Mouse (Mus musculus) embryonic stem cell, embryonic (primary cell): ENCODE data around the gene 2010111I01Rik.
"Not testable (repeated sequence)": the region's sequence is repeated elsewhere in the genome, so short reads cannot be mapped to it uniquely, and the experiment has no call there.

Experiments
- CTCF ChIA-PET, 4 experiments: fragments of 300-600 bp in 2 of 4; fragments of 350-600 bp in 2 of 4; sonication (Branson Sonifier 250); formaldehyde crosslinking; loops; one replicate each; lab custom pipeline; 2022; ENCODE audit warnings: inconsistent platforms in 2 of 4; lab: Charles Lee
- POLR2A ChIA-PET, 4 experiments: fragments of 300-600 bp in 2 of 4; fragments of 350-600 bp in 2 of 4; sonication (Branson Sonifier 250); formaldehyde crosslinking; loops; one replicate each; lab custom pipeline; 2022; ENCODE audit warnings: antibody characterized with exemption in 4 of 4, inconsistent platforms in 1 of 4; lab: Charles Lee

2010111I01Rik gene

DNA sequence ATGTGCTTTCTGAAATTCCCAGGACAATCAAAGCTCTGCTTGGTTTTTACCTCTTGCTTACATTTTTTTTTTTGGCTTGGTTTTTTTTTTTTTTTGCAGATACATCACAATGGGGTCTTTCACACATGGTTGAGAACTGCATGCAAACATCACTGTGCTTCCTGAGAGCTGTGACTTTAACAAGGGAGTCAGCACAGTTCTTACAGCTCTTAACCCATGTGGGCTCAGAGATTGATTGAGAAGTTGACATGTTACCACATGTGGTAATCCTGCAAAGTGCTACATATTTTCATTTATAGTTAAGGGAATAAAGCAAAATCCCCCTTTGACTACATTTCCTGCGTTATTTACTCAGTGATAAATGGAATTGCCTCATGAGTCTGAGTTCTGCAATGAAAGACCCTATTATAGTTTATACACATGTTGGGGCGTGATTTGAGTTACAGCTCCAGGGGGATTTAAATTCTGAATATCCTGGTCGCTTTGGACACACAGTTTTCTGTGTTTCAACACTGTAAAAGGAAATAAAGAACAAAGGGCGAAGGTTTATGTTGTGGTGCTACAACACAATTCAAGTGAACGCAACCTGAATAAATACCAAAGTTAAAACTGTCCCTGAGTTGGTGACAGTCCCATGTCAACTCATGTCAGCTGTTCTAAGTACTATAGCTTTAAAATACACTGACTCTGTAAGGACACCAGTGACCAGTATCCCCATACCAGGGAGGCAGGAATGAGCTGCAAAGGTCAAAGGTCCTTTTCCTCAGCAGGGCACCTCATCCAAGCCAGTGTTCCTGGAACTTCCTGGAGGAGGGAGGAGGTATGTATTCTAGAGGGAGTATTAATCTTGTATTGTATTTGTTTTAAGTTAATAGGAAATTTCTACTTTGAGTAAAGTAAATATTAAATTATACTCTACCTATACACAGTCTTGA is 29.1 kb downstream of the 2010111I01Rik start:
- ChIA-PET POLR2A (interaction anchor here in 1 of 4 experiments (0.6 kb wide), 1 partner anchor 858 kb away, joined by 3 read pairs; no protein-coding TSS in a partner anchor), CTCF (no interaction called here)

DNA sequence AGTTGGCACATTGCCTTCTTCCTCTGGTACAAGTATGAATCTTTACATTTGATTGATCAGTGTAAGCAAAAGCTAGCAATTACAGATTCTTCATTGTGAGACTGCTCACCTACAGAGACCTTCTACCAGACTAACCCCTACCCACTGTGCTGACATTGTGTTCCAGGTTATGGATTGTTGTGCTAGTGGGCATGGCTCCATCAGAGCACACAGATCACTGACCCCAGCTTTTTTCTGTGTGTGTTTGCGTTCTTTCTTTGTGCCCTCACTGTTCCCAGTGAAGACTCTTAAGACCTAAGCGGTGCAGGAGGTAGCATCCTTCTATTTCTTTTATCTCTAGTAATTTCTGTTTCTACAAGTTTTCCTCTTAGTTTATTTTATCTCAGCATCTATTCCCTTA is 32.1 kb downstream of the 2010111I01Rik start:
- POLR2A ChIA-PET, result no interaction called here

DNA sequence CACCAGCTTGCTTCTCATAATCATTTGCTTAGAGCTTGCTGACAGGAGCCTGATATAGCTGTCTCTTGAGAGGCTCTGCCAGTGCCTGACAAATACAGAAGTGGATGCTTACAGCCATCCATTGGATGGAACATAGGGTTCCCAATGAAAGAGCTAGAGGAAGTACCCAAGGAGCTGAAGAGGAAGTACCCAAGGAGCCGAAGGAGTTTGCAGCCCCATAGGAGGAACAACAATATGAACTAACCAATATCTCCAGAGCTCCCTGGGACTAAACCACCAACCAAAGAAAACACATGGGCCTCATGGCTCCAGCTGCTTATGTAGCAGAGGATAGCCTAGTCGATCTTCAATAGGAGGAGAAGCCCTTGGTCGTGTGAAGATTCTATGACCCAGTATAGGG is 42.8 kb downstream of the 2010111I01Rik start:
- POLR2A ChIA-PET, CTCF ChIA-PET: not testable (repeated sequence)

More for the DNA sequence above, 32.1 kb downstream of the 2010111I01Rik start:
- CTCF ChIA-PET, result interaction anchor here in 1 of 4 experiments (0.6 kb wide), 1 partner anchor 916 kb away, joined by 4 read pairs; no protein-coding TSS in a partner anchor

DNA sequence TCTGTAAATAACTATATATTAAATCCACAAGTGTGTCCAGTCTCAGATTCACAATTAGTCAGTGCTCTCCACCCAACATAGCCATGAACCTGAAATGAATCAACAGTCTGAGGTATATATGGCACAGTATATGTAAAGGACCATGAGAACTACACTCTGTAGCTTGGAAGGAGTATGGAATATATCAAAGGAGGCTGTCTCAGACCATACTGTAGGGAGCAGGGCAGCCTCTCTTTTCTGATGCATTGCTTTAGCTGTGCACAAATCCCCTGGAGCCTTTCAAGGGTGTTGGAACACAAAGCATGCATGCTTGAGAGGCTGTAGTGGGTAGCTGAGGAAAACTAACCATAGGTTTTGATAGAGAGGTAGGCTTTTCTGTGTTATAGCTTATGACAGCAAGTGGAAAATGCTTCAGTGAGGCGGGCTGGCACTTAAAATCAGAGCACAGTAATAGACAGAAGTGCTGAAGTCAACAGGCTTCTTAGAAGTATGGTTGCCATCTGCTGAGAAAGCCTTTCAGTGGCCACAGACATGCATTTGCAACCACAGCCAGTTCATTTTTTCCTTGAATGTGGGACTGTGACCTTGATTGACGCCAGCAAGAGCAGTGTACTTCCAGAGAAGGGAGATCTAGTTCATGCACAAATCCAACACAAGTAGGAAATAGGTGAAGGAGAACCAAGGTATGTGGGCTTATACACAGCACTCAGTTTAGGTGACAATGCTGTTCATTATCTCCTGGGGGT is 45.8 kb downstream of the 2010111I01Rik start:
- POLR2A ChIA-PET, result no interaction called here
- CTCF ChIA-PET, result interaction anchor here in 1 of 4 experiments (0.5 kb wide), 1 partner anchor 156 kb away, joined by 3 read pairs; no protein-coding TSS in a partner anchor

DNA sequence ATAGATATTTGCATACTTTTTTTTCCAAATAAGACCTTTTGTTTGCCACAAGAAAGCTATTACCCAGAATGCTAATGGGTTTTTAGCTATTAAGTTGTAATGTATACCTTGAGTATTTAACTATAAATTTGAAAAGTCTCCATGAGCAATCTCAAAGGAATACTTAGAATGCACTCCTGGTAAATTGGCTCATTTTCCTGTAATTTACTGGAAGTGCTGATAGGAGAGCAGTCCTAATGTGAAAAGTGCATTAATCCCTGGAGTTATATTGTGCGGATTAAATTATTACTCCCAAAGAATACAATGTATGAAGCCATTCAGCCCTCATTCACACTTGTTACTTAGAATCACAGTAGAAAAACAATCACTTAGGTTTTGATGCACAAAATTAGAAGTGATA is 49.7 kb downstream of the 2010111I01Rik start:
- CTCF ChIA-PET, result no interaction called here
- POLR2A ChIA-PET, result no interaction called here

DNA sequence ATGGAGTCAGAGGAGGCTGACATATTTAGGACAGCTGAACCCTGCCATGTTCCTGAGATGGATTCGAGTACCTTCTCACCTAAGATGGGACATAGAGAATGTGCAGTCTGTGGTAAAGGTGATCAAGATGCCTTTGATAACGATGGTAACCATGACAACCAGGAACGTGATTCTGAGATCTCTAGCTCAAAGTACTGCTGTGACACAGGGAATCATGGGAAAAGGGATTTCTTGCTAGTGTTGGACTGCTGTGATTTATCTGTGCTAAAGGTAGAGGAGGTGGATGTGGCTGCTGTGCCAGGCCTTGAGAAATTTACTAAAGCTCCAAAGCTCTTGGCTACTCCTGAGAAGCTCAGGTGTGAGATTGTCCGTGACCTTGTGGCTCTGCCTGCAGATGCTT is 50.7 kb downstream of the 2010111I01Rik start:
- POLR2A ChIA-PET, result interaction anchor here in 1 of 4 experiments (0.6 kb wide), 1 partner anchor 160 kb away, joined by 3 read pairs; no protein-coding TSS in a partner anchor

DNA sequence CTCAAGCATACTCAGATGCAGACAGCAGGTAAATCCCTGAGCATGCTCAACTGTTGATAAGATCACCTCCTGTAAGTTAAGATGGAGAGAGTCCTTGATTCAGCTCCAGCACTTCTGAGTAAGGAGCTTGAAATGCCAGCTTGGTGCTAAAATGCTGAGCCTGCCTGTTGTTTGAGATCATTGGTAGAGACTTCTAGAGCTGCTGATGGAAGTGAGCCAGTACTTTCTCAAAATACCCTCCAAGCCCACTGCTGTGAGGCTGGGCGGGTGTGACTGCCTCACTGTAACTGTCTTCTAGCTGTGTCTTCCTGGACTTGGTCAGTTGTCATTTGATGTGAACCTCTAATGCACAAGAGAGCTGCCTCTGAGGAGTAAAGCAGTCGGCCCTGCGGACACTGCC is 51.4 kb downstream of the 2010111I01Rik start:
- ChIA-PET CTCF (interaction anchor here in 2 of 4 experiments (0.6 to 1.3 kb wide), 2 partner anchors 89 to 97 kb away, joined by 3 to 10 read pairs; no protein-coding TSS in a partner anchor), POLR2A (no interaction called here)

More for the DNA sequence above, 50.7 kb downstream of the 2010111I01Rik start:
- CTCF ChIA-PET, result interaction anchor here in 2 of 4 experiments (0.6 to 1.3 kb wide), 2 partner anchors 89 to 96 kb away, joined by 3 to 10 read pairs; no protein-coding TSS in a partner anchor

DNA sequence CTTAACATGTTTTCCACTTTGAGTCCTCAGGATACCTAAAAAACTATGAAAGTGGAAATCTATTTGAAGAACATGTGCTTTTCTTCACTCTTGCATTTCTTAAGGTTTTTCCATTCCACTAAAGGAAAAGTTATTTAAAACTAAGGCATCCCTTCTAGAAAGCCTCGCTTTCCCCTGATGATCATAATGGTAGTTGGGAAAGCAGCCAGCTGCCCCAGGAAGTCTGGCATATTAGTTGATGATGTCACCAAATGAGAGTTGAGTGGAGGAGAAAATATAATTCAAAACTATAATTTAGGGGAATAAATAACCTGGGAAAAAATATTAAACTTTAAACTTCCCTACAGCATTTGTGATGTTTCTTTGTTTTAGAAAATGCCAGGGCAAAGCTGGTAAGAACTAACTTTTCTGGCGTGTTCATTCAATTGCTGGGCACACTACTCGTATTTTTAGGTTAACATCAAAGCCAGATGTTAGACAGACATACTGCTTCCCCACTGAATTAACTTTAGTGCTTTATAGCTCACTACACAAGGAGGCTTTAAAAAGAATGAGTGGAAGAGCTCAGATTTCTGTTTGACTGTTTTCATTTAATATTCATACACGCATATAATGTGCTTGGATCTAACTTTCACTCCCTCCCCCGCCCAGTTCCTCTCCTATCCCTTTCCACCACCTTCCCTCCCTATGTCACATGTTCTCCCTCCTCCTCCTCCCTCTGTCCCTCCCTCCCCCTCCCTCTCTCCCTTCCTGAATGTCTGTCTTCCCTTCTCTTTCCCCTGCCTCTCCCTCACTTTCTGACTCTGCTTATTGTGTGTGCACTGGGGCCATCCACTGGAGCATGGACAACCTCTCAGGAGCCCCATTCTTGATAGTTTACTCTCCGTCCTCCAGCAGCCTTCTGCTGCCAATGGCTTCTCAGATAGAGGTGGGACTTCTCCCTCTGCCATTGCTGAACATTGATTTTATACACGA is 58.8 kb downstream of the 2010111I01Rik start:
- ChIA-PET POLR2A (no interaction called here), CTCF (no interaction called here)

DNA sequence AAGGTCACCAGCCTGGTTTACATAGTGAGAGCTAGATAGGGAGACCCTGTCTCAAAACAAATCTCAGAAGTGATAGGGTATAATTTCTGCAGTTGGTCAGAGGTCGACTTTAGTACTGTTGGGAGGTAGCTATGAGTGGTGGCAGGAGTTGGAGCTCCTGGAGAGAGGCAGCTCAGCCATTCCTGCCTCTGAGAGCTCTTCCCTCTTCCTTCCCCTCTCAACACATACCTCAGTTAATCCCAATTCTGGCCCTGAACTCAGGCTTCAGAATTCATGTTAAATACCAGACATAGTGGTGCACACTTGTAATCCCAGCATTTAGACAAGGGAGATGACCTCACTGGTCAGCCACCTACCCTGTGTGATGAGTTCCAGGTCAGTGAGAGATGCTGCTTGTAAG is 65.3 kb downstream of the 2010111I01Rik start:
- POLR2A ChIA-PET, result interaction anchor here in 1 of 4 experiments (1.5 kb wide), 1 partner anchor 283 kb away, joined by 6 read pairs; no protein-coding TSS in a partner anchor
- CTCF ChIA-PET, result interaction anchor here in 1 of 4 experiments (0.6 kb wide), 1 partner anchor 746 kb away, joined by 3 read pairs; no protein-coding TSS in a partner anchor

DNA sequence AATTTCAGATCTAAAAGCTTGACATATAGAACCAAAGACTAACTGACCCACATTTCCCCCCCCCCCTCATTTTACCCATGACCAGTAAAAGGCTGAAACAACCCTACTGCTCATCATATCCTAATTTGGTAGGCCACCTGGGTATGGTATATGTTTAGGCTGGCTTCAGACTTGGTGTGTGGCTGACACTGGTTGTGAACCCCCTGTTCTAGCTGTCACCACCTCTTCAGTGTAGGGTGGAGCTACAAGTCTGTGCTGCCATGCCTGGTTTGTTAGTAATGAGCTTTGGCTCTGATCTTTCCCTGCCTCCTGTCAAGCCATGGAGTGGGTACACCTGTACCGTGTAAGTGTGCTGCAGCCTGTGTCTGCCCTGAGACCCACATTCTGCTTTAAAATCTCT is 66.6 kb downstream of the 2010111I01Rik start:
- POLR2A ChIA-PET, result interaction anchor here in 1 of 4 experiments (0.6 to 1.5 kb wide), 2 partner anchors 281 to 566 kb away, joined by 4 to 6 read pairs; no protein-coding TSS in a partner anchor
- CTCF ChIA-PET, result no interaction called here

DNA sequence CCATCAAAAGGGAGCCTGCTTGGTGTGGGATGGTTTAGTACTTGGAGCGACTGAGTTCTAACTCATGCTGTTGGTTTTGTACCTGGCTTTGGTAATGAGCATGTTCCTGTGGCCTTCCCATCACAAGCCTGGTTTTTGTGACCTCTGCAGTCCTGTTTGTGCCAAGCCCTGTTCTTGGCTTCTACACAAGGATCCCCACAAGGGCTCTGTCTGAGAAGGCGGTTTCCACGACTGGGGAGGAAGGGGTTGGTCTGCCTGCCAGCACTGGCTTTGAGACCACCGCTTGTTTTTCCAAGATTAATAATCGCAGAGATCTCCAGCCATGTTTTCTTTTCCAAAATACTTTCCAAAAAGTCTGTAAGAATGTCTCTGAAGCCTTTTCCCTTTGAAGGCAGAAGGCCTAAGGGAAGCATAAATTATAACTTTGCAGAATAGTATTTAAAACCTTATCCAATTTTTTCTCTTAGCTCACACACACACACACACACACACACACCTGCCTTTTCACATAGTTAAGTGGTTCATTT is 67.7 kb downstream of the 2010111I01Rik start:
- CTCF ChIA-PET, result no interaction called here
- POLR2A ChIA-PET, result interaction anchor here in 3 of 4 experiments (0.5 to 0.9 kb wide), 3 partner anchors 140 to 509 kb away, joined by 3 to 6 read pairs (median 3); no protein-coding TSS in a partner anchor

DNA sequence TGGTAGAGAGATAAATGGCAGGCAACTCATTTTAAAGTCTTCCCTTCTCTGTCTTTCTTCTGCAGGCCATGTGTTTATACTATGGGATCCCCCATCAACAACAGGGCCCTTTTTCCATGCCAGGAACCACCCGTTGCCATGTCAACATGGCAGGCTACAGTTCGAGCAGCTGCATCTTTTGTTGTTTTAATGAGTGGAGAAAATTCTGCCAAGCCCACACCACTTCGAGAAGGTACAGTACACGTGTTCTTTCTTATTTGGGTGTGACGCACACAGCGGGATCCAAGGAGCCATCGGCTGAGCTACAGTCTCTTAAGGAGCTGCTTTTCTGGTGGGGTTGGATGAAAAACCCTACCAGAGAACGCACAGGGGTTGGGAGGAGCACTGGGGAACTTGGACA is 68.3 kb downstream of the 2010111I01Rik start:
- CTCF ChIA-PET, result no interaction called here
- POLR2A ChIA-PET, result interaction anchor here in 2 of 4 experiments (0.5 to 0.9 kb wide), 2 partner anchors 139 to 303 kb away, joined by 3 read pairs; no protein-coding TSS in a partner anchor

DNA sequence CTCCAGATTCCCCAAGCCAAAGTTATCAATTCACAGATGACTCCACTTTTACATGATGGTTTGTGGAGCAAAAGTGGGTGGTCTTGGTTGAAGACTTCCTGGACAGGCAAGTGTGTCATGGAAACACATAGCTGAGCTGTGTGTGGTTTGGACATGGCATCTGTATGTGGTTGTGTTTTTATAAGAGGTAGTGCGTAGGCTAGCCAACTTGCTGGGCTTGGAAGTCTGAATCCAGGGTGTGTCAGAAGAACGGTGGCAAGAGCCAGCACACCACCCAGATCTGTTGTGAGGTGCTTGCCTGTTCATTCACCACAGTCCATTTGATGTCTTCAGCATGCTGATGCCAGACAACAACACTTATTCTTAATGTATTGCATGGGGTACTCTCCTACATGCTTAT is 68.7 kb downstream of the 2010111I01Rik start:
- POLR2A ChIA-PET, result no interaction called here
- CTCF ChIA-PET, result no interaction called here

DNA sequence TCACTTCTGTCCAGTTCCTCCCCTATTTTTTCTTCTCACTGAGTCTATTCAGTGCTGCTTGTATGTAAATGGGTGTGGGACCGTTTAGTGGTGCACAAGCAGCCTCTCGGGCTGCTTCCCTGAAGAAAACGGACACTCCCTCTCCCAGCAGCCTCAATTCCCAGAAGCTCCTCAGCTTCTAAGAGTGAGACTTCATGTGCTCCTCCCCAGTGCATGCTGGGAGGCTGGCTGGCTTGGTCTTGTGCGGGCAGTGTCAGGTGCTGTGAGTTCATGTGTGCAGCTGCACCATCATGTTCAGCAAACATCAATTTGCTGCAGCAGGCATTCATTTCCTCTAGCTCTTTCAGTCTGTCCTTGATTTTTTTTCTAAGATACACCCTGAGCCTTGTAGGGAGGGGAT is 70.0 kb downstream of the 2010111I01Rik start:
- ChIA-PET CTCF (interaction anchor here in 2 of 4 experiments (0.5 to 1.4 kb wide), 2 partner anchors 297 to 301 kb away, joined by 3 to 4 read pairs (median 3); no protein-coding TSS in a partner anchor), POLR2A (interaction anchor here in 1 of 4 experiments (0.5 kb wide), 1 partner anchor 222 kb away, joined by 3 read pairs; no protein-coding TSS in a partner anchor)

DNA sequence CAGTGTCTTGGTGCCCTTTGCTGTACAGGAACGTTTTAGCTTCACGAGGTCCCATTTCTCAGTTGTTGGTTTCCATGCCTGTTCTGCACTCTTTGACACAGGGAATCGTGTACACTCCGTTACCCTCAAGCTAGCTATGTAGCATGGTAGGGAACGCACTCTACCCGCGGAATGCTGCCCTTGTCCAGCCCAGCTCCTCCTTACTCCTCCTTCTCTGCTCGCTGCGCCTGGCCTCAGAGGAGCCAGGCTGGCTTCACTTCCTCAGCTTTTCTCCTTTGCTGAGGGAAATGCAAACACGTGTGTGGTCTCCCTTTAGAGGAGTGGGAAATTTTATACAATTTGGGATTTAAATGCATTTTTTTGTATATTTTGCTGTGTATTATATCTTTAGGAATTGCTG is 73.2 kb downstream of the 2010111I01Rik start:
- CTCF ChIA-PET, result interaction anchor here in 1 of 4 experiments (1.2 kb wide), 1 partner anchor 298 kb away, joined by 3 read pairs; no protein-coding TSS in a partner anchor
- POLR2A ChIA-PET, result interaction anchor here in 2 of 4 experiments (0.6 to 1.4 kb wide), 2 partner anchors 10 to 22 kb away, joined by 4 to 5 read pairs; no protein-coding TSS in a partner anchor

DNA sequence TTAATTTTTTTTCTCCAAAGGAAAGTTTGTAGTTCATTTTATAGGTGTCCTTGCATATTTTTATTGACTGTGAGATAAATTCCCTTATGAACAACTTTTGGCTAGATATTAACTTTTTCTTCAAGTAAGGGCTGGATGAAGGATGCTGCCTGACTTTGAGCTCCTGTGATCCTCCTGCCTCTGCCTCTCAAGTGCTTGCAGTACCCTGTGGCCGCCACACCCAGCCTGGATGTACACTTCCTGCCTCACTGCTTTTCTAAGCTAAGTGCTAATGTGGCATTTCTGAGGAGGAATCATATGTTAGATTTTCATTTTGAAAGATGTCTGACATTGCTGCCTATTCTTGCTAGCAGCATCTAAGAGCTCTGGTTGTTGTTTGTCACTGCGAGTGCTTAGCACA is 73.7 kb downstream of the 2010111I01Rik start:
- ChIA-PET CTCF (interaction anchor here in 2 of 4 experiments (0.6 to 1.2 kb wide), 2 partner anchors 119 to 297 kb away, joined by 3 read pairs; no protein-coding TSS in a partner anchor), POLR2A (no interaction called here)

DNA sequence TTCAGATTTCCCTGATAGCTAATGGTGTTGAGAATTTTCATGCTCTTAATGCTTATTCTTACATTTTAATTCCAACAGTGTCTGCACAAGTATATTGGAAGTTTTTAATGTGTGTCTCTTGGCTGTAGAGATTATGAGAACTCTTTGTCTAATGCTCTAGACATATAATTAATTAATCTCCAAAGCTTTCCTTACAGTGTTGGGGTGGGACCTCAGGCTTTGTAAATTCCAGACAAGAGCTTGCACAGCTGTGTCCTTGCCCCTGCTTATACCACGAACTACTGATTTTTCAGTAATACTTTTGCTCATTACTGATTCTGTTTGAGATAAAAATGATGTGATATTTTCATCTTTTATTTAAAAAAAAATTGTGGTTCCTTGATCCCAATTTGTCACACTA is 74.2 kb downstream of the 2010111I01Rik start:
- ChIA-PET CTCF (interaction anchor here in 2 of 4 experiments (0.6 to 1.2 kb wide), 3 partner anchors 19 to 297 kb away, joined by 3 to 4 read pairs (median 3); no protein-coding TSS in a partner anchor), POLR2A (no interaction called here)
